ENCODE assay signal across 17 mouse cellular contexts in genomic region chr12:56457356-56457755, GRCm38 (mm10).
"Had no signal": no experiment of that assay in that cellular context is flagged by ENCODE, and none has a peak within 500 bp of the region (broad histone marks: within the 10 kb centered on the region; RNA-seq: fewer than 3 reads in every experiment).

No protein-coding gene starts in this region.

- ATAC-seq: intestine, embryonic 16.5 days; liver, embryonic 12.5 days had no signal

- H3K9me3 ChIP-seq: limb, embryonic 15.5 days; liver, embryonic 12.5 days had no signal

- H3K4me1 ChIP-seq: limb, embryonic 15.5 days; liver, embryonic 12.5 days had no signal

- H3K36me3 ChIP-seq: limb, embryonic 15.5 days; liver, embryonic 12.5 days; neural tube, embryonic 13.5 days had no signal

- H3K9ac ChIP-seq: limb, embryonic 15.5 days; liver, embryonic 12.5 days; lung, embryonic 14.5 days; neural tube, embryonic 13.5 days had no signal

- H3K27ac ChIP-seq: kidney, postnatal 0 days; limb, embryonic 15.5 days; liver, embryonic 12.5 days; neural tube, embryonic 13.5 days had no signal

- DNase-seq: kidney, adult 8-10 months; kidney, postnatal 36 days; layer of hippocampus, adult 9-11 months; layer of hippocampus, postnatal 36 days; lung, embryonic 14.5 days; lung, postnatal 10 days; lung, postnatal 4 days; retina, postnatal 1 day; right cerebral cortex, postnatal 4 days; spleen, adult 18-20 months; thymus, adult 18-20 months; thymus, postnatal 14 days had no signal

- H3K4me2 ChIP-seq: limb, embryonic 15.5 days; liver, embryonic 12.5 days; lung, embryonic 14.5 days; neural tube, embryonic 13.5 days had no signal

- H3K4me3 ChIP-seq: limb, embryonic 15.5 days; liver, embryonic 12.5 days; neural tube, embryonic 13.5 days had no signal
